Mouse (Mus musculus) T-helper 1 cell (primary cell): ENCODE data around the gene Siva1.

Experiments used
- in situ Hi-C: fragments of 300-600 bp; cut with MboI, MseI; formaldehyde crosslinking; loops from one replicate; pipeline ENCODE4 v1.15.1; 2025; ENCODE audit warnings: high pct_unique_total_duplicates

Gene Siva1

GRCm38 (mm10) chr12:112644180-112644854, at the start of gene Siva1:
Gene Siva1, plus strand, starts transcription at chr12:112644679.
- in situ Hi-C loops = no loop called here

GRCm38 (mm10) chr12:112594989-112595388, 49.5 kb upstream of the Siva1 start:
- in situ Hi-C loops = no loop called here

GRCm38 (mm10) chr12:112595626-112596025, 48.9 kb upstream of the Siva1 start:
- in situ Hi-C loops = no loop called here

GRCm38 (mm10) chr12:112596454-112596853, 48.0 kb upstream of the Siva1 start:
- in situ Hi-C loops = no loop called here

GRCm38 (mm10) chr12:112596891-112597500, 47.5 kb upstream of the Siva1 start:
- in situ Hi-C loops = no loop called here

GRCm38 (mm10) chr12:112597618-112598017, 46.9 kb upstream of the Siva1 start:
- in situ Hi-C loops = no loop called here

- in situ Hi-C loops = no loop called here
These were observed 45.3 kb upstream of the Siva1 start for GRCm38 (mm10) chr12:112599198-112599597.

- in situ Hi-C loops = loop anchor here (10.0 kb wide), 1 partner anchor 45 kb away; no protein-coding TSS in a partner anchor
These were observed 44.4 kb upstream of the Siva1 start for GRCm38 (mm10) chr12:112599942-112600611.

- in situ Hi-C loops = loop anchor here (10.0 kb wide), 1 partner anchor 49 kb away; no protein-coding TSS in a partner anchor
These were observed 40.5 kb upstream of the Siva1 start for GRCm38 (mm10) chr12:112604022-112604421.

GRCm38 (mm10) chr12:112604709-112605649, 39.5 kb upstream of the Siva1 start:
- in situ Hi-C loops = loop anchor here (10.0 kb wide), 1 partner anchor 50 kb away; no protein-coding TSS in a partner anchor

- in situ Hi-C loops = loop anchor here (10.0 kb wide), 1 partner anchor 51 kb away; no protein-coding TSS in a partner anchor
These were observed 38.7 kb upstream of the Siva1 start for GRCm38 (mm10) chr12:112605766-112606165.

GRCm38 (mm10) chr12:112606998-112607397, 37.5 kb upstream of the Siva1 start:
- in situ Hi-C loops = loop anchor here (10.0 kb wide), 1 partner anchor 52 kb away; no protein-coding TSS in a partner anchor

- in situ Hi-C loops = loop anchor here (10.0 kb wide), 1 partner anchor 54 kb away; no protein-coding TSS in a partner anchor
These were observed 35.4 kb upstream of the Siva1 start for GRCm38 (mm10) chr12:112609031-112609430.

GRCm38 (mm10) chr12:112616668-112617067, 27.8 kb upstream of the Siva1 start:
- in situ Hi-C loops = no loop called here

- in situ Hi-C loops = no loop called here
These were observed 27.3 kb upstream of the Siva1 start for GRCm38 (mm10) chr12:112617184-112617583.

GRCm38 (mm10) chr12:112617898-112618380, 26.5 kb upstream of the Siva1 start:
- in situ Hi-C loops = no loop called here

- in situ Hi-C loops = no loop called here
These were observed 25.3 kb upstream of the Siva1 start for GRCm38 (mm10) chr12:112618981-112619685.

GRCm38 (mm10) chr12:112619686-112620353, 24.7 kb upstream of the Siva1 start, which contains the start of gene Adssl1:
Gene Adssl1, plus strand, starts transcription at chr12:112620045.
- in situ Hi-C loops = no loop called here

GRCm38 (mm10) chr12:112620354-112621061, 24.0 kb upstream of the Siva1 start:
- in situ Hi-C loops = no loop called here
